21 mouse cellular contexts compared by ENCODE assay signal in the genomic region with DNA sequence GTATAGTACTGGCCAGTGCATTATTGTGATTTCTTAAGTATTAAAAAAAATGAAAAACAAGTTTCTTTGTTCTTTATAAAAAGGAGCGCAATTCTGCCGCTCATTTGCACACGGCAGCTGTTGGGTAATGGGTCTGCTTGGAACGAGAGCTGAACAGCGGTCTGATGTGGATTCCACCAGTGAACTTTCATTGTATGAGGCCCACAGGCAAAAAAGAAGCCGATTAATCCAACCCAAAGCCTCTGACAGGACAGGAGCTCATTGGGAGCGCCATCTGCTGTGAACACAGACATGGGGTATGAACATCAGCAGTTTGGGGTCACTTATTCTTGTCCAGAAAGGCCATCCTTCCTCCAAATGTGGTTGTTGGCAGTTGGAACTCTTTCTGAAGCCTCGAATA.
DNase-seq lines count a peak whose midpoint lies in the region; ATAC-seq and TF ChIP-seq lines count a peak whose summit lies in the region.
"Had no signal": no experiment of that assay in that cellular context is flagged by ENCODE, and none has a peak within 500 bp of the region (broad histone marks: within the 10 kb centered on the region; RNA-seq: fewer than 3 reads in every experiment).

No protein-coding gene starts in this region.

- H3K9me3 ChIP-seq in embryonic facial prominence, embryonic 11.5 days (replicated peaks; ENCODE audit: control insufficient read depth, low read length), result no peaks in the 10 kb centered on the region
- H3K9me3 ChIP-seq in embryonic facial prominence, embryonic 10.5 days, result no peaks in the 10 kb centered on the region
- H3K9me3 ChIP-seq in midbrain, embryonic 11.5 days (ENCODE audit: control insufficient read depth, low read length), result no peaks in the 10 kb centered on the region
- no peaks in the 10 kb centered on the region for H3K9me3 ChIP-seq in midbrain, postnatal 0 days (ENCODE audit: low read length)
- no peaks in the 10 kb centered on the region for H3K9me3 ChIP-seq in forebrain, embryonic 15.5 days
- H3K9me3 ChIP-seq in heart, embryonic 10.5 days, result no peaks in the 10 kb centered on the region
- H3K9me3 ChIP-seq: hindbrain, embryonic 10.5 days; intestine, embryonic 15.5 days; neural tube, embryonic 12.5 days had no signal

- no peak overlapping the region for H3K4me3 ChIP-seq in embryonic facial prominence, embryonic 11.5 days (ENCODE audit: low read depth, low read length)
- H3K4me3 ChIP-seq in embryonic facial prominence, embryonic 10.5 days, result no peak overlapping the region
- no peak overlapping the region for H3K4me3 ChIP-seq in midbrain, embryonic 11.5 days (ENCODE audit: low read depth, low read length)
- H3K4me3 ChIP-seq in midbrain, postnatal 0 days (ENCODE audit: low read depth, low read length), result no peak overlapping the region
- no peak overlapping the region for H3K4me3 ChIP-seq in forebrain, embryonic 15.5 days
- no peak overlapping the region for H3K4me3 ChIP-seq in heart, embryonic 10.5 days
- H3K4me3 ChIP-seq: hindbrain, embryonic 10.5 days; intestine, embryonic 15.5 days; neural tube, embryonic 12.5 days had no signal

- H3K4me1 ChIP-seq in embryonic facial prominence, embryonic 11.5 days (ENCODE audit: control insufficient read depth, insufficient read depth, low read length), result no peaks in the 10 kb centered on the region
- no peaks in the 10 kb centered on the region for H3K4me1 ChIP-seq in embryonic facial prominence, embryonic 10.5 days
- H3K4me1 ChIP-seq in midbrain, embryonic 11.5 days (ENCODE audit: control insufficient read depth, insufficient read depth, low read length), result peaks cover 3% of the 10 kb centered on the region; the same call in 1 of the 2 replicates
- H3K4me1 ChIP-seq in midbrain, postnatal 0 days (ENCODE audit: insufficient read depth, low read length), result no peaks in the 10 kb centered on the region
- peaks cover 13% of the 10 kb centered on the region for H3K4me1 ChIP-seq in forebrain, embryonic 15.5 days
- H3K4me1 ChIP-seq in heart, embryonic 10.5 days, result no peaks in the 10 kb centered on the region
- H3K4me1 ChIP-seq: intestine, embryonic 15.5 days had no signal

- no peak overlapping the region for H3K27ac ChIP-seq in embryonic facial prominence, embryonic 11.5 days (replicated peaks; ENCODE audit: low read depth, low read length)
- no peak overlapping the region for H3K27ac ChIP-seq in embryonic facial prominence, embryonic 10.5 days (replicated peaks)
- H3K27ac ChIP-seq in midbrain, embryonic 11.5 days (ENCODE audit: low read depth, low read length), result no peak overlapping the region
- no peak overlapping the region for H3K27ac ChIP-seq in midbrain, postnatal 0 days (ENCODE audit: low read depth, low read length)
- no peak overlapping the region for H3K27ac ChIP-seq in forebrain, embryonic 15.5 days (replicated peaks)
- no peak overlapping the region for H3K27ac ChIP-seq in heart, embryonic 10.5 days
- H3K27ac ChIP-seq: hindbrain, embryonic 10.5 days; intestine, embryonic 15.5 days; neural tube, embryonic 12.5 days had no signal

- no peak for TF ChIP-seq CTCF in midbrain, postnatal 0 days (IDR thresholded peaks at IDR 0.05)

- ATAC-seq in embryonic facial prominence, embryonic 11.5 days (replicated peaks; ENCODE audit: insufficient number of reproducible peaks, low FRiP score, low TSS enrichment, low read depth), result no peak
- ATAC-seq in midbrain, embryonic 11.5 days (ENCODE audit: low FRiP score), result peak; percentile 51; the same call in 1 of the 2 replicates
- no peak for ATAC-seq in midbrain, postnatal 0 days (ENCODE audit: low FRiP score)
- ATAC-seq in forebrain, embryonic 15.5 days (replicated peaks), result peak; percentile 57; the same call in 1 of the 2 replicates
- ATAC-seq: CD4-positive, CD25-positive, alpha-beta regulatory T cell, adult 4 months; intestine, embryonic 15.5 days; liver, postnatal 0 days had no signal

- DNase-seq in embryonic facial prominence, embryonic 11.5 days (ENCODE audit: low spot score), result peak; percentile 4
- DNase-seq in embryonic facial prominence, embryonic 10.5 days (ENCODE audit: low spot score), result no peak
- no peak for DNase-seq in midbrain, embryonic 11.5 days (ENCODE audit: low spot score, missing footprints)
- DNase-seq in midbrain, postnatal 0 days (ENCODE audit: low spot score), result no peak
- peak; percentile 0 for DNase-seq in retina, postnatal 7 days (ENCODE audit: low read depth, low spot score)
- DNase-seq in heart, embryonic 10.5 days (ENCODE audit: low spot score), result no peak
- DNase-seq: adrenal gland, postnatal 14 days; cerebellum, adult 11 months; cerebellum, postnatal 14 days; gastrocnemius, postnatal 10 days; kidney, postnatal 4 days; liver, postnatal 0 days; lung, postnatal 14 days; right cerebral cortex, postnatal 14 days; spleen, adult 18-20 months; thymus, postnatal 25 days had no signal

- H3K27me3 ChIP-seq in embryonic facial prominence, embryonic 11.5 days (ENCODE audit: control insufficient read depth, insufficient read depth, low read length), result no peaks in the 10 kb centered on the region
- no peaks in the 10 kb centered on the region for H3K27me3 ChIP-seq in embryonic facial prominence, embryonic 10.5 days (replicated peaks; ENCODE audit: low read depth, poor library complexity, severe bottlenecking)
- no peaks in the 10 kb centered on the region for H3K27me3 ChIP-seq in midbrain, embryonic 11.5 days (ENCODE audit: control insufficient read depth, insufficient read depth, low read length)
- no peaks in the 10 kb centered on the region for H3K27me3 ChIP-seq in midbrain, postnatal 0 days (ENCODE audit: insufficient read depth, low read length)
- no peaks in the 10 kb centered on the region for H3K27me3 ChIP-seq in forebrain, embryonic 15.5 days
- no peaks in the 10 kb centered on the region for H3K27me3 ChIP-seq in heart, embryonic 10.5 days (ENCODE audit: insufficient read depth, poor library complexity, severe bottlenecking)
- H3K27me3 ChIP-seq: intestine, embryonic 15.5 days; neural tube, embryonic 12.5 days had no signal

- WGBS in embryonic facial prominence, embryonic 11.5 days, result 77% methylated on average over 8 of the region's 8 CpGs
- WGBS in embryonic facial prominence, embryonic 10.5 days, result 76% methylated on average over 8 of the region's 8 CpGs
- WGBS in midbrain, embryonic 11.5 days, result 56% methylated on average over 8 of the region's 8 CpGs
- 38% methylated on average over 8 of the region's 8 CpGs for WGBS in midbrain, postnatal 0 days
- WGBS in forebrain, embryonic 15.5 days, result 21% methylated on average over 8 of the region's 8 CpGs
- WGBS in heart, embryonic 10.5 days, result 77% methylated on average over 8 of the region's 8 CpGs

- H3K9ac ChIP-seq in embryonic facial prominence, embryonic 11.5 days (replicated peaks; ENCODE audit: low read length), result no peak overlapping the region
- H3K9ac ChIP-seq in midbrain, embryonic 11.5 days (ENCODE audit: low read length), result no peak overlapping the region
- no peak overlapping the region for H3K9ac ChIP-seq in midbrain, postnatal 0 days (replicated peaks; ENCODE audit: low read length, poor library complexity, severe bottlenecking)
- H3K9ac ChIP-seq in forebrain, embryonic 15.5 days (replicated peaks), result no peak overlapping the region
- H3K9ac ChIP-seq: intestine, embryonic 15.5 days; liver, postnatal 0 days; neural tube, embryonic 12.5 days had no signal

- H3K4me2 ChIP-seq in embryonic facial prominence, embryonic 11.5 days (ENCODE audit: low read depth, low read length), result no peak overlapping the region
- no peak overlapping the region for H3K4me2 ChIP-seq in midbrain, embryonic 11.5 days
- H3K4me2 ChIP-seq in midbrain, postnatal 0 days (ENCODE audit: low read depth, low read length, poor library complexity, severe bottlenecking), result no peak overlapping the region
- no peak overlapping the region for H3K4me2 ChIP-seq in forebrain, embryonic 15.5 days (replicated peaks)
- H3K4me2 ChIP-seq: intestine, embryonic 15.5 days; neural tube, embryonic 12.5 days had no signal

- no peaks in the 10 kb centered on the region for H3K36me3 ChIP-seq in embryonic facial prominence, embryonic 11.5 days (replicated peaks; ENCODE audit: control insufficient read depth, insufficient read depth, low read depth, low read length)
- no peaks in the 10 kb centered on the region for H3K36me3 ChIP-seq in embryonic facial prominence, embryonic 10.5 days (replicated peaks)
- no peaks in the 10 kb centered on the region for H3K36me3 ChIP-seq in midbrain, embryonic 11.5 days (ENCODE audit: control insufficient read depth, insufficient read depth, low read length)
- no peaks in the 10 kb centered on the region for H3K36me3 ChIP-seq in midbrain, postnatal 0 days (ENCODE audit: insufficient read depth, low read length)
- H3K36me3 ChIP-seq in forebrain, embryonic 15.5 days, result no peaks in the 10 kb centered on the region
- H3K36me3 ChIP-seq in heart, embryonic 10.5 days, result no peaks in the 10 kb centered on the region
- H3K36me3 ChIP-seq: hindbrain, embryonic 10.5 days; intestine, embryonic 15.5 days; neural tube, embryonic 12.5 days had no signal

Comparison
In these comparisons a context has a peak if more than half of its experiments do, and no peak if none do; other contexts are left out.
1. ATAC-seq: peak in midbrain, embryonic 11.5 days (single experiment) and forebrain, embryonic 15.5 days (single experiment); none in embryonic facial prominence, embryonic 11.5 days (single experiment) and midbrain, postnatal 0 days (single experiment).
2. DNase-seq: peak in embryonic facial prominence, embryonic 11.5 days (single experiment) and retina, postnatal 7 days (single experiment); none in embryonic facial prominence, embryonic 10.5 days (single experiment), midbrain, embryonic 11.5 days (single experiment), midbrain, postnatal 0 days (single experiment) and heart, embryonic 10.5 days (single experiment).